Mouse (Mus musculus) inflammation-experienced regulatory T-cells, adult 6 months (primary cell): ENCODE results near the gene Fuca1. TPM values are rescaled to one million over a fixed set of nuclear protein-coding genes. Genes with fewer than 3 reads are reported as not detected.

Experiments used
- ATAC-seq: one replicate; pipeline ENCODE4 v1.8.0; 2017
- polyA plus RNA-seq, 3 experiments: library from polyadenylated mRNA; unstranded; fragments of 100-300 nt; shearing (Covaris generic); gene quantifications; one replicate each; pipeline ENCODE4 v1.2.1; 2017

Fuca1 gene
- polyA plus RNA-seq, 3 experiments from 2014 or later: 81.7 to 101 (median 98.9) TPM

DNA sequence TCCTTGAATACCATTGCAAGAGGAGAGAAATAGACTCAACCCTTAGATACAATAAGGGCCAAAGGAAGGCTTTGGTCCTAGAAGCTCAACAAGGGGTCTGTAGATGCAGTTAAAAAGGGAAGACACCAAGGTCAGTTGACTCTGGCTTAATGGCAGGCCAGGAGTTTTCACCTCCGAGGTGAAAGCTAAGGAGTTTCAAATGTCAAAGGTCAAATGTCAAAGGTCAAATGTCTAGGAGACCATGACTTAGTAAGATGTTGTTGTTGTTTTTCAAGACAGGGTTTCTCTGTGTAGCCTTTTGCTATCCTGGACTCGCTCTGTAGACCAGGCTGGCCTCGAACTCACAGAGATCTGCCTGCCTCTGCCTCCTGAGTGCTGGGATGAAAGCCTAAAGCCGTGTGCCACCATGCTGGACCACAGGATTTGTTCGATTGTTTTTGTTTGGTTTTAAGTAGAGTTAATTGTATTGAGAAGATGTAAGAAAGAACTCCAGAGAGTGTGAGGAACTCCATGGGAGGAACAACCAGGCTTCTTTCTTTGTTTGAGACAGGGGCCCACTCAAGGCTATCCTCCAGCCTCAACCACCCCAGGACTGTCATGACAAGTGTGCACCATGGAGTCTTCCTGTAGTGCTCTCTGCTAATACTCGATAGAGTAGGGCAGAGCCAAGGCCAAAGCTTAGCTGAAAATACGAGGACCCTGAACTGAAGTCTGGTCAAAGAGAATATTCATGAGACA lies 31.2 kb upstream of the Fuca1 start:
- ATAC-seq: no peak

DNA sequence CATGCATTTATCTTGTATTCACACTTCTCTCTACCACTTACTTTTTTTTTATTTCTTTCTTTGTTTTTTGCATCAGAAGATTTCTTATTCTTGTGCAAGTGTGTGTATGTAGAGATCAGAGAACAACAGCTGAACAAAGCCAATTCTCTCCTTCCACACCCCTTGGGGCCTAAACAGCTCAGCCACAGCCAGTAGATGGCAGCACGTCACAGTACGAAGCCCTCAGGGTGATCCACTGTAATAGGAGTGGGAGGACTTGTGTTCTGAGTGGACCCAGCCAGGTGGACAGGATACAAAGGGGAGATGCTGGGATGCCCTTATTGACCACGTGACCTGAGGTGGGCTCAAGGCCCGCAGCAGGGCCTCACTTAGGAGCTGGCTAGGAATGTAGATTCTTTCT lies 30.7 kb upstream of the Fuca1 start:
- peak; percentile 99 for ATAC-seq

DNA sequence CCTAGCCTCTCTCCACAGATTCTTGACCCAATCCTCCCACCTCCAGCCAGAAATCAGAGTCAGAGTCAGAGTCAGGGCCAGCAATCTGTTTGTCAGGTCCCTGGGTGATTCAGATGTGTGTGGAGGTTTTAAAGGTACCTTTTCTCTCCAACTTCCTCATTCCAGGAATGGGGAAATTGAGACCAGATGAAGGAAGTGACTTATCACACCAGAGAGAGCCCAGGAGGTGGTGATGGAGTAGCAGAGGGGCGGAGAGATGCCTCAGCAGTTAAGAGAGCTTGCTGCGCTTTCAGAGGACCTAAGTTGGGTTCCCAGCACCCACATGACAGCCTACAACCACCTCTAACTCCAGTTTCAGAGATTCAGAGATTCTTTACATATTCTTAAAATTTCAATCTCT lies 29.0 kb upstream of the Fuca1 start:
- ATAC-seq: no peak

DNA sequence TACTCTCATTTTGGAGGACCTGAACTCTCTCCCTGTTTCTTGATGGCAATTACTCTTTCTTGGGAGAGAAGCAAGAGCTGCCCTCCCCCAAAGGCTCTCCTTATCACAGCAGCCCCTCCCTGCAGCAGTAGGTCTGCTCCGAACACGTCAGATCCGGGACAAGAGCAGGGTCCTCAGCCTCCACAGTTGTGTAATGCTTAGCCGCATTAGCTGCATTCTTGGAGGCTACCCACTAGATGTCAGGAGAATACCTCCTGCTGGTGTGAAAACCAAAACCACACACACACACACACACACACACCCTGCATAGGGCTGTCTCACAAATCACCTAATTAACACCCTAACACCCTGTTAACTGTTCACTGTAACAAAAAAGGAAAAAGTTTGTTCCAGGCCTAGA lies 27.7 kb upstream of the Fuca1 start:
- no peak for ATAC-seq

DNA sequence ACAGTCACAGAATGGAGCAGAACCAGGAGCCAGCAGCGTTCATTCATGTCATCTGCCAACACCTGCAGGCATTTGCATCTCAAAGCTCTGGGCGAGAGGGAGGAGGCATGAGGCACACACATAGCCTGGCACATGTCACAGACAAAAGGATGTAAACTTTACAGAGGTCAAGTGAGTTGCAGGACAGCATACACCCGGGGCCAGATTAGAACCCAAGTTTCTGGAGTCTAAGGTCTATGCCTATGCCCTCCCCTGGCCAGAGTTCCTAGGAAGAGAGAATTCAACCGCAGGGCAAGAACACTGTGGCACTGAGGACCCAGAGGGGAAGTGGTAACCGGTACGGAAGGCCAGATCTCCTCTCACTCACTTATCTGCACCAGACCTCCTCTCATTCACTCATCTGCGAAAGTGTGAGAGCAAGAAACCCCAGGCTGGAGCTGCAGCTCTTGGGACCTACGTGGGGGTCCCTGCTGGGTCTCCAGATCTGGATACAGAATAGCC lies 25.4 kb upstream of the Fuca1 start, which contains the start of gene Cnr2:
Cnr2 (plus strand) TSS at position 324 of the 501 bp plus-strand sequence.
- peak; percentile 58 for ATAC-seq

DNA sequence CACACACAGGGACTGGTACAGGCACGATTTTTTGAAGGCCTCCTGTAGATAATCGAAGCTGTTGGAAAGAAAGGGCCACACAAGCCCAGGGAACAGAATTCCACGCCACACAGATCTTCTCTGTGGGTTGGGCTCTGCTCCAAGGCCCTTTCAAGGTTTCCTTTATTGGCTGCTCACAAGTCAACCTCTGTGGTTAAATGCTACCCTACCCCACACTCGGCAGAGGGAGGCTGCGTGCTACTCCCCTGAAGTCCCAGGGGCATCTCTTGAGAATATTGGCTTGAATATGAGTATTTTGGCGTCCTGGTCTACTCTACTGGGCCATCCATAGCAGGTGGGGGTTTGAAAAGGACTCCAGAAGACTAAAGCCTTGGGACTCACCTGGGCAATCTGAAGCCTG lies 24.4 kb upstream of the Fuca1 start:
- peak; percentile 14 for ATAC-seq

DNA sequence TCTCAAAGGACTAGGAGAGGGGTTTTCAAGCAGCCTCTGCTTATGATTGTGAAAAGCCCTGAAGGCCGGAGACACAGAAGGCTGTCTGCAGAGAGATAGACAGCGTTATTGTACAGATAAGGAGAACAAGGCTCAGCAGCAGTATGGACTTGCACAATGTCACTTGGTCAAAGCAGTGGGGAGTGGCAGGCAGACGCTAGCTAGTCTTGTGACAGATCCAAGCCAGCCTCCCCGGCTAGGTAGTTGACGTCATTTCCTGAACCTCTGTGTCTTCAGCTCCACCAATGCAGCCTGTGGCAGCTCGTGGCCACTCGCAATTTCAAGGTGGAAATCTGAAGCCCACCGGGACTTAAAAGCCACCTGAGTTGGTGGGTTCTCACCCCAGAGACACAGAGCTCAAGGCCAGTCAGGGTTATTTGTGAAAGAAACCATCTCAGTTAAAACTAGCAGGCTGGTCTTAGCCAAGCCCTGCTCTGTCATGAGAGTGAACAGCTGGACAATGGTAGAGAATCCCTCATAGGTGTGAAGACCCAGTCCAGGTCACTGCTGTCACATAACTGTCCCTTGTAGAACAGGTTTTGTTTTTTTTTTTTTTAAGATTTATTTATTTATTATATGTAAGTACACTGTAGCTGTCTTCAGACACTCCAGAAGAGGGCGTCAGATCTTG lies 22.0 kb upstream of the Fuca1 start:
- ATAC-seq: peak; percentile 93

DNA sequence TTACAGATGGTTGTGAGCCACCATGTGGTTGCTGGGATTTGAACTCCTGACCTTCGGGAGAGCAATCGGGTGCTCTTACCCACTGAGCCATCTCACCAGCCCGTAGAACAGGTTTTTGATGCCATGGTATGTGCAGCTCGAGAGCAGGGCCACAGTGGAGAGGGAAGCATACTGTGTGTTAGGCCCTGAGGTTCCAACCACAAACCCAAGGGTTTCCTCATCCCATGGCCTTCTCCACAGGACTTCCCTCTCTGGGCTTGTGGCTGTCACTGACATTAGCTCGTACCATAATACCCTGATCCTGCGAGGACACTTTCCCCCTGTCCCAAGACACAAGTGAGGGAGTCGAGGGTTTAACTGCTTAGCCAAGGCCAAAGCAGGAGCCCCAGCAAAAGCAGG lies 21.5 kb upstream of the Fuca1 start:
- ATAC-seq: no peak

DNA sequence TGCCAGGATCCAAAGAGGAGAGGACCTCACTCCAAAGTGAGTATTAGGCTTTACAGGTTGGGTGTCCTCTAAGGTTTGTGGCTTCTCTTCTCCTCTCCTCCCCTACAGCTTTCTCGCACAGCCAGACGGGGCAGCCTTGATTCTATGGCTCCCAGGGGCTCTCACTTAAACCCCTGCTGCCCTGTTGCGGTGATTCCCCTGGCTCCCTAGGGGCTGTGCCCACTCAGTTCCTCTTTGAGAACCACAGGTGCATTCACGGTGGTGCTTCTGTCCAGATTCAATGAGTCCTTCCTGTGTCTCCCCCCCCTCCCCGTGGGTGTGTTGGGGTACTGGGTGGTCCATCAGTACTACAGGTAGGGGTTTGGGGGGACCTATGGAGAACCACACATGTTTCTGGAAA lies 20.5 kb upstream of the Fuca1 start:
- ATAC-seq: no peak

DNA sequence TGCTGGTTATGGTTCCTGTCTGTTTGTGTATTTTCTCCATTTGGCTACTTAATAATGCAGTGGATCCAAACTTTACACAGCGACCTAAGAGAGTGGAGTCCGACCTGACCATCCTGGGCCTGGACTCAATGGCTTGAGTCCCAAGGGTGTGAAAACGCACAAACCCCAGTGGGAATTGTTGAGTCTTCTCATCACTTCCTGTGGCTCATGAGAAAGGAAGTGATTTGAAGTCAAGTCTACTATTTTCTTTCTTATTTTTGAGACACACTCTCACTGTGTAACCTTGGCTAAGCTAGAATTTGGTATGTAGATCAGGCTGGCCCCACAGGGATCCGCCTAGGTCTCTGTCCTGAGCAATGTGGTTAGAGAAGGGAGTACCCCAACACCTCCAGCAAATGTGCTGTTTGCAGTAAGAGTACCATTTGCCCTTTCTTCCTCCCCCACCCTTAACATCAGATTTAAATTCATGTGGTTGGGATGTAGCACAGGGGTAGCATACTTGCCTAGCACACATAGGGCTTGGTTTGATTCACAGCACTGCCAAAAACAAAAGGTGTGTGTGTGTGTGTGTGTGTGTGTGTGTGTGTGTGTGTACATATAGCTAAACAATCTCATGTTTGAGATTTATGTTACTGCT lies 17.8 kb upstream of the Fuca1 start:
- ATAC-seq: no peak

DNA sequence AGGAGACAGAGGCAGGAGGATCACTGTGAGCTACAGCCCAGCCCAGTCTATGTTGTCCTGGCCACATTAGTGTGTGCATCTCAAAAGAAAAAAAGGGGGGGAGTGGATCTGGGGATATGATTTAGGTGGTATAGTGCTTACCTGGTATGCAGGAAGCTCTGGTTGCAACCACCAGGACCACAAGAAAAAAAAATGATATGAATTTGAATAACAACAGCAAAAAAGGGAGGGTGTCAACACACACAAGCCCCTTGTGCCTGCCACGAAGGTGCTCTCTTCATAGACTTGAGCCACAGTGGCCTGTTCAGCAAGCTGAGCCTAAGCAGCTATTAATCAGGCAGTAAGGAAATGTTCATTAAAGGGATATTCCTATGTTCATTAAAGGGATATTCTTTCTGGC lies 15.7 kb upstream of the Fuca1 start:
- ATAC-seq: peak; percentile 28

DNA sequence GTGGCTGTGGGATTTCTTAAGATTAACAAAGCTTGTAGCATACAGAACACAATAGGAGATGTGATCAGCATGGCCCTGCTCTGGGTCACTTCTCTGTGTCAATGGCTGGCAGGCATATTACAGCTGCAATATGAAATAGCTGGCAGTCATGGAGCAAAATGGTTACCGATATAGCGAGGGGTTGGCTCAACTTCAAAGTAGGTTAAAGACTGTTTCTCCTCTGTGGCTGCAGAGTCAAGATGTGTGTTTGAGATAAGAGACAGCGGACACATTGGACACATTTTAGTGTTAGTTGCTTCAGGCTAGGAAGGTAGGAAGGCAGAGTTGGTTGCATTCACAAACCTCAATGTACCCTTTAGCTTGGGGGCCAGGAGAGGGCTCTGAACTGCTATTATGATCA lies 13.9 kb upstream of the Fuca1 start:
- no peak for ATAC-seq

DNA sequence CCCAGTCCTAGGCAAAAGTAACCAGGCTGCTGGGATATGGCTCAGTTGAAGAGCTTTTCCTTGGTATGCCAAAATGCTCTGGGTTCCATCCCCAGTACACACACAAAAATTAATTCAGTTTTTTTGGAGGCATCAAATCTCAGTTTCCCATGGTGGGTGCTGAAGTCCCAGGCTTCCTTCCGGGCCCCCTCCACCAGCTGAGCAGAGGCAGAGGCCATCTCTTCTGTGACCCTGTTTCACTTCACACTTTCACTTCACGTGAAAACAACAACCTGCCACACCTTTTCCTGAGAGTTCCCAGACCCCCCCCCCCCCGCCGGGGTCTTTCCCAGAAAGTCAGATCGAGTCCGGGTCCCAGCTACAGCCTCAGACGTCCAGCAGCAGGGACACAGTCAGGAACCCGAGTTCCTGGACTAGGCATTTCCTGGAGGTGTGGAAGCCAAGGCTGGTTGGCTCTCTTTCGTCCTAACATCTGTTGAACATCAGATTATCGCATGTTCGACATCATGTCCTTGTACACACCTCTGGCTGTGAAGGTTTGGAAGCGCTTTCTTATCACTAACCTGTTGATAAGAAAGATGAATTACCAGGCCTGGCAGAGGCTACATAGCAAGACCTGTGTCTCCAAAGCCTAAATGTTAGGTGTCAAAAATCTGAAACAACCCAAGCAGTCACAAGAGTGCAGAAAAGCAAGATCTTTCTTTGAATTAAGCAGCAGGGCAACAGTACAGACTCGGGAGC lies 11.0 kb upstream of the Fuca1 start:
- no peak for ATAC-seq

DNA sequence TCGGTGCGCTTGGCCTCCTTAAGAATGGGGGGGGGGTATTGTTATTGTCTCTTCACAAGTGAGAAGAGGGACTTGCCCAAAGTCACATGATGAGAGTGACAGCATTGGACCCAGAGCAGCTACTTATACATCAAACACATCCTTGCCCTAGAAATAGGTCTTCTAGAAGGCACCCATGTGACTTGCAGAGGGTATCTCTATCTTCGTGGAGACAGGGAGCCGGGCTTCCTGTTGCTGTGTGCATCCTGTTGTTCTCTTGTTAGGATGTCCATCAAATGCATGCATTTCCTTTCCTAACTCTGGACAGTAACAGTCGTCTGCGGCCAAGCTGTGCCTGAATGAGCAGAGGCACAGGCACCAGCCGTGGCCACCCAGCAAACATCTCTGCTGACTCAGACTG lies 9.0 kb upstream of the Fuca1 start:
- peak; percentile 96 for ATAC-seq

DNA sequence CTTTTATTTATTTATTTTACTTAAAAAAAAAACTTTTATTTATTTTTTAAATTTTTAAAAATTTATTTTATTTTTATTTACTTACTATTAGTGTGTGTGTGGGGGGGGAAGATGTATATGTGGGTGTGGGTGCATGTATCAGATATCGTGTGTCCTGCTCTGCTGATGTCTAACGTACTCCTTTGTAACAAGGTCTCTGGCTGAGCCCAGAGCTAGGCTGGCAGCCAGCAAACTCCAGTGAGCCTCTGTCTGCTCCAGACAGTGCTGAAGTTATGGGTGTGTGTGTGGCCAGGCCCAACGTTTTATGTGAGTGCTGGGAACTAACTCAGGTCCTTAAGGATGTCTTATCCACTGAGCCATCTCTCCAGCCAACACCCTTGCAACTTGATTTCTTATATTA lies 8.4 kb upstream of the Fuca1 start:
- no peak for ATAC-seq

DNA sequence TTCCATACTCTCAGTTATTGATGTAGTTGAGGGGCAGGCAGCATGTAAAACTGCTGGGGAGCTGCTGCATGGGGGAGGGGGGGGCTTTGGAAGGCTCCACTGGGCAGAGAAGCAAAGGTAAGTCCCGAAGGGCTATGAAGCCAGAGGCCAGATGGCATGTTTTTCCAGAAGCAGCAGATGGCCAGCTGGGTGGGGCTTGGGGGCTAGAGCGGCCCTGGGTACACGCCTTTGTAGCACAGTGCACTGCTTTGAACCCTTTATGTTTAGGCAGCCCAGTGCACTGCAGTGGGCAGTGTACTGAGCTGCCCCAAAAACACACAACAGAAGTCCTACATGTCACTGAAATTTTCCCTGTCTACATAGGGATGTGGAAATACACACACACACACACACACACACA lies 7.7 kb upstream of the Fuca1 start:
- no peak for ATAC-seq

DNA sequence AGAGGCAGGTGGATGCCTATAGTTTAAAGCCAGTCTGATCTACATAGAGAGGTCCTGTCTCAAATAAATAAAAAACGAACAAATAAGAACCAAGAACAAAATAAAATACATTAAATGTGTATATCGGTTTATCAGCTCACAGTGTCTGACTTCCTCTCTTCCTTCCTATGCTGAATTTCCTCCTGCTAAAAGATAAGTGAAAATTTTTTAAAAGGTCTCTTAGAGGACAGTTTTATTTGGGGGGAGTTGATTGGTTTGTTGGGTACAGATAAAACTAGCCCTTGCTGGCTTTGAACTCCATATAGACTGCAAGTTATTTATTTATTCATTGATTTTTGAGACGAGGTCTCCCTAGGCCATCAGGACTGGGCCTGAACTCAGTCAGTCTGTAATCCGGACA lies 7.1 kb upstream of the Fuca1 start:
- no peak for ATAC-seq

DNA sequence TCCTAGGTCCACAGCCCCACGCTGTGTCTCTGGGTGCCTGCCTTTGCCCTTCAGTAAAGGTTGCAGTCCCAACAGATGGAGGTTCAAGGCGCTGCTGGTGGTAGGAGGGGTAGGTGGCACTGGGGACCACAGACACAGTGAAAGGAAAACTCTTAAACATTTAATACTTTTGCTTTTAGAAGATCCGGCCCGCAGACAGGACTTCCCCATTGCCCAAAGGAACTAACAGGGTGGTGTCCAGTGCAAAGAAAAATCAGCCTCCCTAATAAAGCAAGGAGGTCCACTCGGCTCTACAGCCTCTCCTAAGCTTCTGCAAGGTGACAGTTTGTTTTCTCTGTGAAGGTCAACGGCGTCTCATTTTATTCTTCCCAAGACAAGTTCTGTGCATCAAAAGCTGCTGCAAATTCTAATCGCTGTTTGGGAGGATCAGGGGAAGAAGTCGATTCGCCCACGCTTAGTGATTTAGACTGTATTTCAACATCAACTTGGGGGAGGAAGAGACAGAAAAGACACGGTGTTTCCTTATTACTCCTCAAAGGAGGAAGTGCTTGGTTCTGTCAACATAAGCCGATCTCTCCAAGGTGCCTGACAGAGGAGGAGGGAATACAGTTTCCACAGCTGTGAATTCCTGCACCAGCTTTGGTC lies 1.8 kb upstream of the Fuca1 start:
- no peak for ATAC-seq

DNA sequence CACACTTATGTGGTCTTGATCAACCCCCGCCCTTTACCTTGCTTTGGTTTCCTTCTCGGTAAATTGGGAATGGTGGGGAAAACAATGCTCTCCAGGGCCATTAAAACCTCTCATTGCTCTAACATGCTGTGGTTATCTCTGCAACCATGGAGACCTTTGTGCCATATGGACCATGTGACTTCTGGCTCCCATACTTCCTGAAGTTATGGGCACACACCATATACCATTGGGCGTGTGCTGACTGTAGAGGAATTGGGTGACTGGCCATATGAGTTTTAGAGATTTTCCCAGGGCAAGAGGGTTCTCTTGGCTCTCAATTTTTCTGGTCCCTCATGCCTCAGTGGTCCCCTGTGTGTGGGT lies 1.3 kb upstream of the Fuca1 start:
- ATAC-seq: no peak

DNA sequence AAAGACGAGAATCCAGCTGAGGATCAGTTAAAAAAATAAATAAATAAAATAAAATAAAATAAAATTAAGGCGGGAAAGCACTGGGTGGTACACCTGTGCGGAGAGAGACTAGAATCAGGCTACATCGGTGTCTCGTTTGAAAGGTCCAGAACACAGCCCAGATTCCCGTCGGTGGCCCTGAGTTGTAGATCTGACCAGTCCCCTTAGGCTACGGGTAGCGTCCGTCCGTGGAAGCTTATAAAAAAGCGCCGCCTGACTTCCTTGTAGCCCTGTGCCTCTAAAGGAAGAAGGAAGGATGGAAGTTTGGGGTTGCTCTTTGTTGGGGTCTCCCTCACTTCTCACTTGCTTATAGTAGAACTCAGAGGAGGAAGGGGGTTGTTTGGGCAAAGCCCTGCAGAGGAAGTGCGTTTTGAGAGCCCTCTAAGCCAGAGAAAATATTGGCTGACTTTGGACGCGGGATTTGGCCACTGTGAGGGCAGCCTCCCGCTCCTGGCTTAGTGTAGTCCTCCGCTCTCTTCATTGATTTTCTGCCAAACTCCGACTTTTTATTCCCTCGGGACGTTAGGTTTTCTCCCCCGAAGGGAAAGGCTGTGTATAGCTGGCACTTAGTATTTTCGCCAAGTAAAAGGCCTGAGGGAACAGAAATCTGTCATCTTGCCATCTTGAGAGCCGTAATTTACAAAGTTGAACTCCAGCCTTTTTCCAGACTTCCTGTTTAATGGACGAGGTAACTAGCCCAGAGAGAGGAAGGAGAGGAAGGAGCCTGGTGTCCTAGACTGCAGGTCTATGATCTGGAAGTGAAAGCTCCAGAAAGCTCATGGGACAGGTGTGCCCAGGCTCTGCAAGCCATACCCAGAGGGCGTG lies 954 bp downstream of the Fuca1 start:
- no peak for ATAC-seq

DNA sequence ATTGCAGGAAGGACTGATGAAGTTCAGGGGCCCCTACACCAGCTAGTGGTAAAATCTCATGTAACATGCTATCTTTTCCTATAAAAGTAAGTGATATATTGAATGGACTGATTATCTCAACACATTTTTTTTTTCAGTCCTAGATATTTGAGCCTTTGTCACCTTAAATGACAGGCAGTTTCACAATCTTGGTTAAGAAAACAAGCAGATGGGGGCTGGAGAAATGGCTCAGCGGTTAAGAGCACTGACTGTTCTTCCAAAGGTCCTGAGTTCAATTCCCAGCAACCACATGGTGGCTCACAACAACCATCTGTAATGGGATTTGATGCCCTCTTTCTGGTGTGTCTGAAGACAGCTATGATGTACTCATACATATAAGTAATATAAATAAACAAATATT lies 1.7 kb downstream of the Fuca1 start:
- ATAC-seq: no peak

DNA sequence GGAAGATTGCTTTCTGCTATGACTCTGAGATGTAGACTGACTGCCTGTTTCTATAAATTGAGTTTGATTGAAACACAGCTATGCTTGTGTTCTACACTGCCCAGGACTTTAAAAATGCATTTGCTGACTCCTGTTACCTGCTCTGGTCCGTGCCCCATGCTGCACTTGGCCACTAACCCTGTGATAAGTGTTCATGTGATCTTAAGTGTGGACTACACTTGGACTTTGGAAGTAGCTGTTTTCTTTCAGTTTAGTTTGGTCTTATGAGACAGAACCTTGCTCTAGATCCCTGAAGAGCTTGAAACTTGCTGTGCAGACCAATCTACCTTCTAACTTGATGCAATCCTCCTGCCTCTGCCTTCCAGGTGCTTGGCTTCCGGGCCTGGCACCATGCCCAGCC lies 3.9 kb downstream of the Fuca1 start:
- no peak for ATAC-seq
